Mouse (Mus musculus) stomach, adult 2 months (tissue): Measurements from ENCODE around the gene Atoh7. TPM values are rescaled to one million over a fixed set of nuclear protein-coding genes. Genes with fewer than 3 reads are reported as not detected.

Experiments
- polyA plus RNA-seq: library from polyadenylated mRNA; depleted of rRNA; stranded (reverse); fragments of >200 nt; gene quantifications from 2 replicates; pipeline ENCODE4 v1.2.3, GENCODE M21; 2012; rRNA removed

The Atoh7 gene
- 0.06 TPM in 1 of 2 replicates, not detected in the other for polyA plus RNA-seq

GRCm38 (mm10) chr10:63099521-63099920 lies at the start of gene Atoh7:
TSS of gene Atoh7 (plus strand) at chr10:63099651.

GRCm38 (mm10) chr10:63059862-63060261 lies 39.6 kb upstream of the Atoh7 start, which contains the start of gene Pbld1:
TSS of gene Pbld1 (plus strand) at chr10:63060162.

Other genes with a start within 250 kb of the Atoh7 start
- 0.01 and 0.38 TPM in 2 replicates for gene Tet1, start 190.7 kb upstream of the Atoh7 start, polyA plus RNA-seq
- gene Slc25a16, start 179.0 kb upstream of the Atoh7 start, polyA plus RNA-seq, result 10.4 and 22.5 TPM in 2 replicates
- gene Dna2, start 152.6 kb upstream of the Atoh7 start, polyA plus RNA-seq, result 0.67 and 0.70 TPM in 2 replicates
- 0.77 and 0.82 TPM in 2 replicates for gene Rufy2, start 119.4 kb upstream of the Atoh7 start, polyA plus RNA-seq
- gene Hnrnph3, start 75.4 kb upstream of the Atoh7 start, polyA plus RNA-seq, result 1.0 and 2.9 TPM in 2 replicates
- 1.8 and 1.9 TPM in 2 replicates for gene Pbld2, start 75.3 kb upstream of the Atoh7 start, polyA plus RNA-seq
- 2.7 and 2.9 TPM in 2 replicates for gene Pbld1, start 39.5 kb upstream of the Atoh7 start, polyA plus RNA-seq
- 0.26 and 0.55 TPM in 2 replicates for gene Mypn, start 104.3 kb downstream of the Atoh7 start, polyA plus RNA-seq
- 2.4 and 3.6 TPM in 2 replicates for gene Herc4, start 144.2 kb downstream of the Atoh7 start, polyA plus RNA-seq